28 mouse cellular contexts compared by ENCODE assay signal in the genomic region with DNA sequence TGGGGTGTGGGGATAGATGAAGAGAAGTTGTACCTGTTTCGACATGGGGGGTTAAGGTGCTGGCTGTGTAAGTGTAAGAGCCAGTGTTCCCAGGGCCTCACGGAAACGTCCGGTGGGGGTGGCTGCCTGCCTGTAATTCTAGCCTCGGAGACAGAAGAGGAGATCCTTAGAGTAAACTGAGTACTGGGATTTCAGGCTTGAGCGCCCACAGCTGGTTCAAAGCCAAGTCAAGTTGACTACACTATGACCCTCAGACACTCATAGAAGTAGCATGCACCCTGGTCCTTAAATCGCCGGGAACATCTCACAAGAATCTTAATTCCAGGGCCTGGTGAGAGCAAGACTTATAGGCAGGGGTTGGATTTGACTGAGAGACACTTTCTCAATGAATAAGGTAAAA. TPM values are rescaled to one million over a fixed set of nuclear protein-coding genes. Genes with fewer than 3 reads are reported as not detected.
DNase-seq lines count a peak whose midpoint lies in the region; ATAC-seq and TF ChIP-seq lines count a peak whose summit lies in the region.
"Had no signal": no experiment of that assay in that cellular context is flagged by ENCODE, and none has a peak within 500 bp of the region (broad histone marks: within the 10 kb centered on the region; RNA-seq: fewer than 3 reads in every experiment).

No protein-coding gene starts in this region.

- no peak for ATAC-seq in kidney, embryonic 14.5 days (ENCODE audit: low FRiP score, low TSS enrichment)
- ATAC-seq in kidney, embryonic 15.5 days (replicated peaks; ENCODE audit: low FRiP score) = no peak
- no peak for ATAC-seq in liver, embryonic 14.5 days (ENCODE audit: insufficient read depth)
- ATAC-seq in hindbrain, embryonic 11.5 days (ENCODE audit: low FRiP score) = no peak
- ATAC-seq: forebrain, embryonic 13.5 days; forebrain, embryonic 16.5 days; Patski had no signal

- no peak for TF ChIP-seq EP300 in liver, embryonic 14.5 days (IDR thresholded peaks at IDR 0.05; ENCODE audit: low read depth)

- no peaks in the 10 kb centered on the region for H3K9me3 ChIP-seq in kidney, embryonic 14.5 days (ENCODE audit: control insufficient read depth, low read length)
- H3K9me3 ChIP-seq in kidney, embryonic 15.5 days (replicated peaks) = no peaks in the 10 kb centered on the region
- no peaks in the 10 kb centered on the region for H3K9me3 ChIP-seq in liver, embryonic 14.5 days (ENCODE audit: control insufficient read depth, low read length)
- no peaks in the 10 kb centered on the region for H3K9me3 ChIP-seq in hindbrain, embryonic 11.5 days (ENCODE audit: control insufficient read depth, low read length)
- H3K9me3 ChIP-seq: forebrain, embryonic 10.5 days; forebrain, embryonic 13.5 days; G1E; heart, embryonic 12.5 days; heart, embryonic 15.5 days; hindbrain, embryonic 10.5 days had no signal

- no peaks in the 10 kb centered on the region for H3K36me3 ChIP-seq in kidney, adult 2 months (ENCODE audit: control insufficient read depth, insufficient read depth, low read length)
- H3K36me3 ChIP-seq in kidney, embryonic 14.5 days (ENCODE audit: control insufficient read depth, insufficient read depth, low read length) = no peaks in the 10 kb centered on the region
- H3K36me3 ChIP-seq in kidney, embryonic 15.5 days = no peaks in the 10 kb centered on the region
- H3K36me3 ChIP-seq in liver, embryonic 14.5 days (replicated peaks; ENCODE audit: control insufficient read depth, insufficient read depth, low read depth) = no peaks in the 10 kb centered on the region
- H3K36me3 ChIP-seq in hindbrain, embryonic 11.5 days (ENCODE audit: control insufficient read depth, insufficient read depth, low read length) = no peaks in the 10 kb centered on the region
- H3K36me3 ChIP-seq: forebrain, embryonic 10.5 days; G1E; heart, embryonic 12.5 days; heart, embryonic 15.5 days; hindbrain, embryonic 10.5 days had no signal

- TF ChIP-seq CTCF in kidney, adult 2 months (conservative IDR thresholded peaks at IDR 0.05; ENCODE audit: insufficient read depth, insufficient read length, low read depth, low read length) = no peak
- TF ChIP-seq CTCF in liver, embryonic 14.5 days (IDR thresholded peaks at IDR 0.05; ENCODE audit: low read depth) = no peak

- no peak overlapping the region for H3K9ac ChIP-seq in kidney, embryonic 14.5 days (ENCODE audit: low read depth, low read length)
- H3K9ac ChIP-seq in kidney, embryonic 15.5 days = no peak overlapping the region
- peak overlapping the region; percentile 64; the same call in 1 of the 2 replicates for H3K9ac ChIP-seq in liver, embryonic 14.5 days (replicated peaks)
- no peak overlapping the region for H3K9ac ChIP-seq in hindbrain, embryonic 11.5 days (ENCODE audit: low read depth, low read length)
- H3K9ac ChIP-seq: forebrain, embryonic 13.5 days; heart, embryonic 12.5 days; heart, embryonic 15.5 days; hindbrain, embryonic 14.5 days had no signal

- H3K27ac ChIP-seq in kidney, adult 2 months (ENCODE audit: insufficient read depth, low read depth, low read length) = no peak overlapping the region
- H3K27ac ChIP-seq in kidney, embryonic 14.5 days (ENCODE audit: low read depth, low read length) = no peak overlapping the region
- no peak overlapping the region for H3K27ac ChIP-seq in kidney, embryonic 15.5 days
- peak overlapping the region; percentile 29; the same call in 1 of the 2 replicates for H3K27ac ChIP-seq in liver, embryonic 14.5 days
- H3K27ac ChIP-seq in hindbrain, embryonic 11.5 days (ENCODE audit: low read depth, low read length) = no peak overlapping the region
- H3K27ac ChIP-seq: forebrain, embryonic 10.5 days; forebrain, embryonic 13.5 days; gastrocnemius, adult 2 months; heart, embryonic 15.5 days; hindbrain, embryonic 10.5 days; hindbrain, embryonic 14.5 days had no signal

- peak; percentile 69 for DNase-seq in kidney, adult 2 months
- DNase-seq in kidney, postnatal 14 days = peak; percentile 34
- peak; percentile 33 to 78 for DNase-seq in kidney, postnatal 36 days
- DNase-seq in liver, embryonic 14.5 days (ENCODE audit: low read depth in 3 of 3, low spot score in 3 of 3) = no peak
- DNase-seq in hindbrain, embryonic 11.5 days (ENCODE audit: low spot score) = no peak
- DNase-seq: adrenal gland, postnatal 10 days; adrenal gland, postnatal 36 days; B cell, adult 2 months; cerebellum, adult 18-20 months; cerebellum, adult 9-10 months; cerebellum, postnatal 14 days; gastrocnemius, adult 2 months; gastrocnemius, postnatal 14 days; heart, adult 11 months; heart, postnatal 10 days; heart, postnatal 36 days had no signal

- no peak for TF ChIP-seq POLR2A in kidney, adult 2 months (IDR thresholded peaks at IDR 0.05; ENCODE audit: low read depth, low read length)

- H3K4me2 ChIP-seq in kidney, embryonic 14.5 days (replicated peaks; ENCODE audit: low read depth, low read length) = no peak overlapping the region
- H3K4me2 ChIP-seq in kidney, embryonic 15.5 days = no peak overlapping the region
- H3K4me2 ChIP-seq in liver, embryonic 14.5 days (ENCODE audit: low read depth) = peak overlapping the region; percentile 70; the same call in 1 of the 2 replicates
- no peak overlapping the region for H3K4me2 ChIP-seq in hindbrain, embryonic 11.5 days (replicated peaks; ENCODE audit: low read depth, low read length)
- H3K4me2 ChIP-seq: forebrain, embryonic 13.5 days; heart, embryonic 12.5 days; heart, embryonic 15.5 days; hindbrain, embryonic 14.5 days had no signal

- H3K4me3 ChIP-seq in kidney, adult 2 months (ENCODE audit: insufficient read depth, low read depth, low read length) = no peak overlapping the region
- no peak overlapping the region for H3K4me3 ChIP-seq in kidney, embryonic 14.5 days (ENCODE audit: low read length)
- H3K4me3 ChIP-seq in kidney, embryonic 15.5 days (replicated peaks) = no peak overlapping the region
- H3K4me3 ChIP-seq in liver, embryonic 14.5 days (ENCODE audit: insufficient read depth in 1 of 2, low read depth in 2 of 2, low read length in 2 of 2) = no peak overlapping the region
- H3K4me3 ChIP-seq in hindbrain, embryonic 11.5 days (ENCODE audit: low read depth, low read length) = no peak overlapping the region
- H3K4me3 ChIP-seq: forebrain, embryonic 10.5 days; forebrain, embryonic 13.5 days; gastrocnemius, adult 2 months; heart, embryonic 12.5 days; heart, embryonic 15.5 days; hindbrain, embryonic 10.5 days had no signal

- peaks cover 17% of the 10 kb centered on the region; the same call in 1 of the 2 replicates for H3K4me1 ChIP-seq in kidney, adult 2 months (ENCODE audit: control insufficient read depth, insufficient read depth, low read length)
- H3K4me1 ChIP-seq in kidney, embryonic 14.5 days (ENCODE audit: control insufficient read depth, insufficient read depth, low read length) = no peaks in the 10 kb centered on the region
- peaks cover 10% of the 10 kb centered on the region for H3K4me1 ChIP-seq in kidney, embryonic 15.5 days
- H3K4me1 ChIP-seq in liver, embryonic 14.5 days (replicated peaks; ENCODE audit: control insufficient read depth in 2 of 2, insufficient read depth in 2 of 2, low read length in 1 of 2) = peaks cover 54 to 65% of the 10 kb centered on the region in 2 experiments
- H3K4me1 ChIP-seq in hindbrain, embryonic 11.5 days (replicated peaks; ENCODE audit: control insufficient read depth, insufficient read depth, low read length) = 0 out of 2 replicates have a peak, but pooled peaks cover 2% of the 10 kb centered on the region
- H3K4me1 ChIP-seq: forebrain, embryonic 13.5 days had no signal

- H3K27me3 ChIP-seq in kidney, adult 2 months (replicated peaks; ENCODE audit: control insufficient read depth, insufficient read depth, low read length) = no peaks in the 10 kb centered on the region
- no peaks in the 10 kb centered on the region for H3K27me3 ChIP-seq in kidney, embryonic 14.5 days (ENCODE audit: control insufficient read depth, insufficient read depth, low read length)
- H3K27me3 ChIP-seq in kidney, embryonic 15.5 days = peaks cover 15% of the 10 kb centered on the region; the same call in 1 of the 2 replicates
- H3K27me3 ChIP-seq in liver, embryonic 14.5 days (ENCODE audit: control insufficient read depth, insufficient read depth, low read length) = no peaks in the 10 kb centered on the region
- no peaks in the 10 kb centered on the region for H3K27me3 ChIP-seq in hindbrain, embryonic 11.5 days (ENCODE audit: control insufficient read depth, insufficient read depth, low read length)
- H3K27me3 ChIP-seq: CH12.LX; heart, embryonic 12.5 days; heart, embryonic 15.5 days had no signal

- 58% methylated on average over 8 of the region's 8 CpGs for WGBS in kidney, adult 2 months
- WGBS in kidney, embryonic 14.5 days = 61% methylated on average over 8 of the region's 8 CpGs
- 45% methylated on average over 8 of the region's 8 CpGs for WGBS in kidney, embryonic 15.5 days
- 85% methylated on average over 8 of the region's 8 CpGs for WGBS in liver, embryonic 14.5 days (ENCODE audit: insufficient replicate concordance)
- 80% methylated on average over 8 of the region's 8 CpGs for WGBS in hindbrain, embryonic 11.5 days

RNA-seq across cellular contexts. Expression of gene Fam163a, which starts 9.8 kb away (rescaled TPM):
- polyA plus RNA-seq in kidney, adult 2 months (2012; rRNA removed) = 5.7 and 6.9 TPM in 2 replicates
- 0.13 and 0.23 TPM in 2 replicates for polyA plus RNA-seq in kidney, embryonic 14.5 days (2014; fragmentation: Nextera tagmentation; extraction: Ambion mirVana)
- polyA plus RNA-seq in kidney, embryonic 15.5 days (2015; fragmentation: Nextera tagmentation; extraction: Ambion mirVana) = 0.91 and 1.5 TPM in 2 replicates
- polyA plus RNA-seq in liver, embryonic 14.5 days (2012; rRNA removed) = 0.01 TPM in 2 replicates
- polyA plus RNA-seq in liver, embryonic 14.5 days (2014; fragmentation: Nextera tagmentation; extraction: Ambion mirVana) = not detected in 2 replicates
- polyA plus RNA-seq in hindbrain, embryonic 11.5 days (2014; fragmentation: Nextera tagmentation; extraction: Ambion mirVana) = 5.4 and 5.7 TPM in 2 replicates
- polyA plus RNA-seq: G1E, Patski had no signal

Comparison
In these comparisons a context has a peak if more than half of its experiments do, and no peak if none do; other contexts are left out.
1. DNase-seq: peak in kidney, adult 2 months (single experiment), kidney, postnatal 14 days (single experiment) and kidney, postnatal 36 days (2 of 2); none in liver, embryonic 14.5 days (0 of 3) and hindbrain, embryonic 11.5 days (single experiment).